Mouse (Mus musculus) kidney, postnatal 10 days (tissue): ENCODE measurements around the gene Msrb2.

Experiments
- DNase-seq: peaks from one replicate; pipeline ENCODE4 v3.0.0; 2021; ENCODE audit warnings: mixed read lengths

Msrb2 gene

DNA sequence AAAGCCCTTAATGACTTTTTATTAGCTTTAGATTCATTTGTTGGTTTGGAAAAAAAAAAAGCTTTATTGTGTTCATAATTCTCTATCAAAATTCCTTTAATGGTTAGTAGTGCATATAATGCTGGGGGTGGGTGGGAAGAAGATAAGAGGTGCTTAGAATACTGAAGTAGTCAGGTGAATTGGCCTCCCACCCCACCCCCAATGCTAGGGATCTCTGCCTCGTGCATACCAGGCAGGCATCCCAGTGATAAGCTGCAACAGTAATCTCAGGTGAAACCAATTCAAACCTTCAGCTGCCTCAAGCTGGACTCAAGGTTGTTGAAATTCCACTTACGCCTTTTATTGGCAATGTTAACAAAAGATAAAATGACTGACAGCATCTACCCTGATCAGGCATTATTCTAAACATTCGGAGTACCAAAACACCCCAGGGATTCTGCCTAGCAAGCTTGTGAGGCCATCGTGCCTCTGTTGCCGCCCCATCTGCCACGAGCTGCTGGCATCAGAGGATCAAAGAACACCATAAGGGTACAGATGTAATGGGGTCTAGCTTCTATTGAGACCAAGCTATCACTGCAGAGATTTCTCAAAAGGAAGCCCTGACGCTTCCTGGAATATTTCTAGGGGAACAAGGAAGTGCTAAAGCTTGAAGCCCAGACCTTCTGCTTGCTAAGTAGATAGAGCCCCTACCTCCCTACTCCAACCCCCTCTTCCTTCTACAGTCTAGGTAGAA is 19.3 kb downstream of the Msrb2 start:
- no peak for DNase-seq

DNA sequence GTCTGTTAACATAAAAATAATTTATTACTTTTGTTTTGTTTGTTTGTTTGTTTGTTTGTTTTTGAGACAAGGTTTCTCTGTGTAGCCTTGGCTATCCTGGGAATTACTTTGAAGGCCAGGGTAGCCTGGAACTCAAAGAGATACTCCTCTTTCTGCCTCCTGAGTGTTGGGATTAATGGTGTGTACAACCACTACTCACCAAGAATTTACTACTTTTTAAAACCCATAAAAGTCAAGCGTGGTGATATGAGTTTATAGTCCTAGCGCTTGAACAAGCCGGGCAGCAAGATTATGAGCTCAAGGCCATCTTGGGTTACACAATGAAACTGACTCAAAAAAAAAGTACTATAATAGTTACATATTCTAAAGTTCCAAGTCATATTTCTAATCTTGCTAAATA is 20.4 kb downstream of the Msrb2 start:
- no peak for DNase-seq

DNA sequence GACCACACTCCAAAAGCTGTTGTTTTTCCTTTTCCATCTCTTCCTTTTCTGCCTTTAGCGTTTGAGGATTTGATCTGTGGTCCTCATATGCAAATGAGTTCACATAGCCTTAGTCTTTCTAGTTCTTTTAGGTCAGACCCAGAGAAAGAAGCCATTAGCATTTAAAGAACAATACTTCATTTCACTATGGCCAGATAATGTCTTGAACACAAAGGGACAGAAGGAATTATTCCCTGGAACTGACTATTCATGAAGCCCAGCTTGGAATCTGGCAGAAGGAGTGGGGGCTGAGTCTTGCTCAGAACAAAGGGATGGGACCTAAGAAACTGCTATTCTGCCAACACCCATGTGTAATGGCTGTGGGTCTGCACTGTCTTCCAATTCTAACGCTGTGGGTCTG is 21.6 kb downstream of the Msrb2 start:
- DNase-seq, result no peak

DNA sequence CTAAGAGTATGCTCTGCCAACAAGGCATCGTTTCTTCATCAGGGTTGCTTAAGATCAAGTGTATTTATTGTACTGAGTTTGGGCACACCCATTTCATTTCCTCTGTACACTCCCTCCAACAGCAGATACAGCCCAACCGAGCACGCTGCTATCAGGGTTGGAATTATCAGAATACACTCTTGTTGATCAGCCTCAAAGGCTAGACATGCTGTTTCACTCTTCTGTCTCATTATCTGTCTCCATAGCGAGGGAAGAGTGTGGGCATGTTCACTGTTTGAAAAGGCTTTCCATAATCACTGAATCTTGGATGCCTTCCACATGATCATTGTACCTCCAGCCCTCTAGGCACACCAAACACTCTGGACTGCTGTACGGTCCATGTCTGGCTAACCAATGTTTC is 34.2 kb downstream of the Msrb2 start:
- DNase-seq, result no peak

DNA sequence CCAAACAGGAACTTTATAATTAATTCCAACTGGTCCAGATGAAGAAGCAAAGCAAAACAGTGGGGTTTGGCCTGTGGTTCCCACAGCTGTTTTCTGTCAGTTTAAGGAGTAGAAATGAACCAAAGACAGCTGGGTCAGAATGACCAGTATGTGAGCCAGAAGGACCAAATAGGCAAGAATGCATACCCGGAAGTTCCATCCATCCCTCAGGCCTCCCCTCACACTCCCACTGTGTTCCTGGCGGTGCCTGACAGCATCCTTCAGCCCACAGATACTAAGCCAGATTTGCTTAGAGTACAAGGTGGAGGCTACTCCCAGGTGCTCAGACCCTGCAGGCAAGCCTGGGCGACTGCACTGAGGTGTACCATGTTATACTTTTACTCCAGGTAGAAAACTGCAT is 35.3 kb downstream of the Msrb2 start:
- peak; percentile 52 for DNase-seq

DNA sequence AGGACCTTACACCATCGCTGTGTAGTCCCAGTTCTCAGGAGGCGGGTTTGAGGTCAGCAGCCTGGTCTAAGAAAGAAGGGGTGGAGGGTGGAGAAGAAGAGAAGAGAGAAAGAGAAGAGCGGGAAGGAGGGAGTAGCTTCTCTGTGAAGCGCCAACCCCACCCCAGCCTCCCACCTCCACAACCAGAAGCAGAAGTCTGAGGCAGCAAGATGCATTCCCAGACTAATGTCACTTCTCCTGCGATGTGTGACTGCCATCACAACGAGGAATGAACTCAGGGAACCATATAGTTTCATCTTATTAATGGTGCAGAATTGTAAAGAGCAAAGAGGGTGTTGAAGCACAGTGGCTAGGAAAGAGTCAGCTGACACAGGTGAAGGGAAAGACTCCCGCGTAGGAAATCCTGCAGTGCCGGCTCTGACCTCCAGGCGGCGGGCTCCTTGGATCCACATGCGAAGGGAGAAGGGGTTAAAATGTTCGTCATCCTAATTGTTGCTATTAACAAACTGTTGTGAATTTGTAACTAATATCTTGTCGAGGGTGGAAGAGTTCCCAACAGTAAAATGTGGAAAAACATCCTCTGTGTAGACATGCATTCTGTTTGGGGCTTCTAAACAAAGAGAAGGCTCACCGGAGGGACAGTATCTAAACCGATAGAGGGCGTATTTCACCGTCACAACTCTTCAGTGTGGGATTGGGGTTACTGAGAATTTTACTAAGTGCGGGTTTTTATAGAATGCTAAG is 43.2 kb downstream of the Msrb2 start:
- DNase-seq, result peak; percentile 83

DNA sequence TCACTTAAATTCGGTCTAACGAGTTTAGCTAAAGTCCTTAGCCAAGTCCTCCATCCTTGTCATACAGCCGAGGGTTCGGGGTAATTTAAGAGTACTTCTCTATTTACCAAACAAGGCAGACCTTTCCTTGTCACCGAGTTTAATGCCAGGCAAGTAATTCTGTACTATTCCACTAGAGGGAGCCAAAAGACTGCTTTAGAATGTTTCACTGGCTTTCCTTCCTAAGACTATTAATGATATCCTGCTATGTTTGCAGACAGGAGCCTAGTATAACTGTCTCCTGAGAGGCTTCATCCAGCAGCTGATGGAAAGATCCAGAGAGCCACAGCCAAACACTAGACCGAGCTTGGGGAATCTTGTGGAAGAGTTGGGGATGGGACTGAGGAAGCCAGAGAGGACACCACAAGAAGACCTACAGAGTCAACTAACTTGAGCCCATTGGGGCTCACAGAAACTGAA is 43.9 kb downstream of the Msrb2 start:
- peak; percentile 21 for DNase-seq

DNA sequence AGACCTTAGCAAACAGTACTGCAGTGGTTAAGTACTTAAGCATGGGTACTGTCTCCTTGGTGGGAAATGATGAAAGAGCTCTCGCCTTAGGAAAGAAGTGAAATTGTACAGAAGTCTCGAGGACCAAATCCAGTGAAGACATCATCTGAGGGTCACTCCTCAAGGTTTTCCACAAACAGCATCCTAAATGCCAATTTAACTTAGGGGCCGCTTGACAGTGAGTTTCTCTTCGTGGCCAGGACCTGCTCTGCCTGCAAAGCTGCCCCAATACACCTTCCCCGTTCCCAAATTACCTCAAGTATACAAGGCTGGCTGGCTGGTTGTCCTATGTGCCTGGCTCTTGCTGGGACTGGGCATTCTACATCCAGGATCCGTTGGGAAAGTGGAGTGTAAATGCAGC is 44.8 kb downstream of the Msrb2 start:
- DNase-seq, result no peak

DNA sequence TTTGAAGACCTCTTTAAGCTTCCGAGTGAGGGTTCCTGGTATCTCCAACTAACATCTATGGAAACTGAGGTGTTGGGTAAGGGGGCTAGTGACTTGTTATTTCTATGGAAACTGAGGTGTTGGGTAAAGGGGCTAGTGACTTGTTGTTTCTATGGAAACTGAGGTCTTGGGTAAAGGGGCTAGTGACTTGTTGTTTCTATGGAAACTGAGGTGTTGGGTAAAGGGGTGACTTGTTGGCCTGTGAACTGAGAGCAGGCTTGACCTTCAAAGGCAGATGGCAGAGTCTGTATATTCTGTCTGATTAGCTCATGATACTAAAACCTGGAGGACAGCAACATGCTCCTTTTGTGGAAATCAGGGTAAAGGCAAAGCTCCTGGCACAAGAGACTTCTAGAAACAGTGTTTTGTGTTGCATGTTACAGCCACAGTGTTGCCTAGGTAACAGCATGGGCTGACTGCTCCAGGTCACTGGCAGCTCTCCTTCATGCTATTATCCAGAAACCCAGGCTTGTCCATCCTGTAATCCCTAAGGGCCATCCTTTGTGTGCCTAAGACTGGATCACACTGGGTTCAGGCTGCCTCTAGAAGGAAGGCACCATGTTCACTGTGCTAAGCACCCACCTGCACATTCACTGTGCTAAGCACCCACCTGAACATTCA is 48.6 kb downstream of the Msrb2 start:
- no peak for DNase-seq

DNA sequence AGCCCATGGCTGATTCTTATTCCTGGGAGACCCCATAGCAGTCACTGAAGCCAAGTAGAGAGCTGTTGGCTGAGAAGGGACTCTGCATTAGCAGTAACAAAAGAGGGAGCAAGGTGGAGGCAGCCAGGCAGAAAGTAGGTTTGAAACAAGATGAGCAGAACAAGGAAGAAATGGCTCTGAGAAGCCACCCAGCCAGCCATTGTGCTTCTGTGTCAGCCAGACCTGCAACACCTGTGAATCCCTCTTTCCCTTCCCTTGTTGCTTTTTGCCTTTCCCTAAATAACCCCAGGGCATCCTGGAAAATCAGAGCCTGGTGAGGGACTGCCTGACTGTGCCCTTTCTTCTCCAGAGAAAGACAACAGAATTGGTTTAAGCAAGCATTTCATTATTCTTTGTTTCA is 51.0 kb downstream of the Msrb2 start:
- DNase-seq, result no peak

DNA sequence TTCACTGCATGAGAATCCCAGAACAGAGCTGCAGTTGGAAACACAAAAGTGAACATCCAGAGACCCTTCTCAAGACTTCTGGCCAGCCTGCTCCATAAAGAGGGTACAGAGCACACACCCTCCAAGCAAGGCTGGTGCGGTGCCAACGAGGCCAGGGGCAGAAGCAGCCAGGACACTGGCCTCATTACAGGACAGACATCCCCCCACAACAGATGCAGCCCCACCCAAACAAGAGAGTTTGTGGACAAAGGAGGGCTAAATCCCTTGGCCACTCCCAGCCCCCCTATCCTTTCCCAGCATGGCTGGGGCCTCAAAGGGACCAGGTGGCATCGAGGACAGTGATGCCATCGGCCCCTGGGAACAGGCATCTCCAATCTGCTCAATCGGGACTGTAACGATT is 51.8 kb downstream of the Msrb2 start:
- no peak for DNase-seq

DNA sequence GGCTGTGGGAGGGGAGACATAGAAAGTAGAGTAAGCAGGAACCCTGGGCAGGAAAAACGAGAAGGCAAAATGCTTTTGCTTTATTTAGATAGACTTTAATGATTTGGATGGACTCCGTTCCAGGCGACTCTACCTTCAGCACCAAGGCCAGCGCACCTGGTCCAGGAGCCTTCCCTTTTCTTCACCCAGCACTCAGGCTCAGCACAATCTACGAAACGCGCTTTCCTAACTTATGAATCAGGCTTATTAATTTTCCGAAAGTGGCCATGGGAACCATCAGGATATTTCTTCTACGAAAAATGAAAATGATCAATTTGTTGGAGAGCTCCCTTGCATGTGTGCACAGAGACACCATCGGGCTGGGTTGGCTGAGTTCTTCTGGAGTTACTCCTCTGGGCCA is 57.8 kb downstream of the Msrb2 start:
- peak; percentile 82 for DNase-seq

DNA sequence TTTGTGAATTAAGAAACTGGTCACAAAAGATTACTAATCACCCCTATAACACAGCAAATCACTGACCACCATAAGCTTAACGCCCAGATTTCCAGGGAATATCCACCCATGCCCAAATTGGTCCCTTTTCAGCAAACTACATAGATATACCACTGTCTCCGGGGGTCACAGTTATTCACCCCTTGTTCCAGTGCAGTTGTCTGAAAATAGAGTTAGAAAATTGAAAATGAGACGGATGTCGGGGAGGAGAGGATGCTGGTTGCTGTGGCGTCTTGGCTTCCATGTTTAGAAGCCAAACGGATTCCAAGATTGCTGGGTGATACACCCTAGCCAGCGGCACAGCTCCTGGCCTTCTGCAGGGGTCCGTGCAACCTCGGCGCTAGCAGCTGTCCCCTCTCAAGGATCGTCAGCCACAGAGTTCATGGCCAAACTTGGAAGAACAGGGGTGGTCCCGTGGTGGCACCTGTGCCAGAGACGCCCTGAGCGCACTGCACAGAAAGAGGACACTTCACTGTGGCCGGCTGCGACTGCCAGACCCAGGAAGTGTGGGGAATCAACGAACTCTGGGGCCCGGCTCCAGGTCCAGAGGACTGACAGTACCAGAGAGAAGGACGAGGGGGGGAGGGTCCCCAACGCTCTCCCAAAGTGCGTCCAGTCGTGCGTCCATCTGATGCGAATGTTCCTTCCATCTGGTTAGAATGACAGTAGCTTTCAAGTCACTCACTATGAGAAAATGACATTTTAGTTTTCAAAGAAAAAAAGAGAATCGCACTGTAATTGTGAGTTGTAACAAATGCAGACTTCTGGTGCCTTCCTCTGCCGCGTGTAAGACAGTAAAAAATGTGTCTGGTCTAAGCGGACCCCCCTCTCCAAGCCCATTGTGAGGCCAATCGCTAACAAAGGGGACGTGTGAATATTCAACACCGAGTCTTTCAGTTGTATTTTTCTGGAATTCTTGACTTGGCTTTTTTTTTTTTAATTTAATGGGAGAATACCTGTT is 58.8 kb downstream of the Msrb2 start:
- DNase-seq, result no peak

DNA sequence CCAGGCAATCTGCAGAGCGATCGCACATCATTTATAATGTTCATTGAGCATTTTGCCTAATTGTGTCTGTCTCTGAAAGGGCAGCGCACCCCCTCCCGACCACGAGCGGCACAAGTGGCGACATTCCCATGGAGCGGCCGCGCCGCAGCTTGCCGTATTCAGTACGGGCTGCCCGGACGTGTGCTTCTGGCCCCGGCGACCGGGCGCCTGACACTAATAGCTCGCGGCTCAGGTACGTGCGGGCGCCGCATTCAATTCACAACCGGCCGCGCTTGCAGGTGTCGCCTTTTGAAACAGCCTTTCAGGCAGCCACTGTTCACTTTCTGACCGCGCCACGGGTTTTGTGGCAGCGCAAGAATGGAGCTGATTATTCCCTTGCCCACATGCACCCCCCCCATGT is 59.5 kb downstream of the Msrb2 start:
- no peak for DNase-seq

DNA sequence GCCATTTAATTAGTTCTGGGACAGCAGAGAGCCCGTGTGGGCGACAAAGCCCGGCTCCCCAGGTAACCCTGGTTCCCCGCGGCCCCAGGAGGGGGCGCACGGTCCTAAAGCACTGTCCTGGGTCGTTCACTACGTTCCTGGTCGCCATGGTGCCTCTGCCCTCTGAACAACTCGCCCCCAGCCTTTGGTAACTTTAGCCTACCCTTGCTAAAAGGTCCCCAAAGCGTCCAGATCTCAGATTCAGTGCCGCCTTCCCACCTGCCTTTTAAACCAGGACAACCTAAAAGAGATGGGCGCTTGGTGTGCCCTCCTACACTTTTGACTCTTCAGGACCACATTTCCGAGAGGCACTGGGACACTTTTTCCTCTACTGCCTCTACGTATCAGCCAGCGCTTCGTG is 59.9 kb downstream of the Msrb2 start:
- peak; percentile 17 for DNase-seq

DNA sequence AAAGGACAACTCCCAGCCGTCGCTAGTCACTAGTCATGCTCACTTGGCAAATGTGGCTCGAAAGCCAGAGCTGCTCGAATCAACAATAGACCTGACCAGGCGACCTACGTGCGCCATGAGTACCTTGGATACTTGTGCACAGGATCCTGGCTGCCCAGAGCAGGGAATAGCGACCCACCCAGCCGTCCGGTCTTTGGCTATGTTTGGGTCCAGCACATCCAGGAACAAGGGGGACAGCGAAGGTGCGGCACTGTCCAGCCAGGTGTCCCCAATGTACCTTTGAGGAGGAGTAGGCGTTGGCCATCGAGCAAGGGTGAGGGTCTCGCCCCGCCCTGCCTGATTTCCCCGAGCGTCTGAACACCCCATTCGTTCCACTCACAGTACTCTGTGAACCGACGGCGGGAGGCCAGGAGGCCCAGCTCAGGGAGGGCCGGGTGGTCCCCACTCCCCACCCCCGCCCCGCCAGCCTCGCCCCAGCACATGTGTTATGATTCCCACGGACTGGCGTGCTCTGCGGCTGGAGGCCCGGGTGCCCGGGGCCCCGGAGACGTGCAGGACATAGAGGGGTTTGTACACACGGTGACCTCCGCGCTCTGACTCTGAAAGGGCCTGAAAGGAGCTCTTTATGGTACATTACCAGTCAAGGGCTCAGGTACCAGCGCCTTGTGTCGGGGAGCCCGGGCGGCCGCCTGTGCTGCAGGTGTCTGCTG is 60.5 kb downstream of the Msrb2 start:
- no peak for DNase-seq

DNA sequence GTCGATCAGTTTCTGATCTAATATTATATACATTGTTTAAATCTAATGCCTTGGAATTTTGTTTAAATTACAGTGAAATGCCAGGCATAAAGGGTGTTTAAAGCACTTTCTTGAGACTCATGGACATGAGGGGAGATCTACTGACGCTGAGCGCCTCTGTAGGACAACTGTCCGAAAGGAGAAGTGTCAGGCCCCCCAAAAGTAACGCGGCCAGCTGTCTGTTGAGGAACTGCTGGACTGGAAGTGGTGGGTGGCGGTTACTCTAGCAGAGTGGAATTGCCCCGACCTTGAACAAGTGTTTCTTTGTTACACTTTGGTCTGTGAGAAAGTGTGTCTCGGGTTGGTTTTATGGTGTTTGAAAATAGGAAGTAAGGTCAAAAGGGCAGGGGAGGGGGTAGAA is 73.1 kb downstream of the Msrb2 start:
- DNase-seq, result no peak
